Mouse (Mus musculus) heart, embryonic 14.5 days (tissue): Measurements from ENCODE around the gene Col25a1. TPM values are rescaled to one million over a fixed set of nuclear protein-coding genes. Genes with fewer than 3 reads are reported as not detected.
A peak's percentile ranks its signal among the peaks of the same experiment; 100 is the strongest.

Experiments used
- ATAC-seq: fragments of 200-750 bp; cut with Nextera tagmentation; 2 replicates; pipeline ENCODE4 v1.8.0; 2017; ENCODE audit warnings: low read depth, moderate TSS enrichment; ENCODE audit not compliant: insufficient number of reproducible peaks, insufficient read depth, low FRiP score
- H3K27ac ChIP-seq, 2 experiments: fragments of 200-500 bp in 1 of 2; fragments of 300-500 bp in 1 of 2; sonication (generic) in 1 of 2; replicated peaks in 1 of 2; 2 replicates each; pipeline ENCODE4 v1.5.1; 2012 to 2014; ENCODE audit warnings: low read depth in 2 of 2, low read length in 2 of 2, control low read depth in 1 of 2, mild to moderate bottlenecking in 1 of 2, mixed read lengths in 1 of 2; ENCODE audit not compliant: control insufficient read depth in 1 of 2, insufficient read depth in 1 of 2
- H3K27me3 ChIP-seq: fragments of 300-500 bp; sonication (generic); 2 replicates; pipeline ENCODE4 v1.6.1; 2014; ENCODE audit warnings: mild to moderate bottlenecking, low read length, control low read depth; ENCODE audit not compliant: control insufficient read depth, insufficient read depth
- H3K36me3 ChIP-seq: fragments of 300-500 bp; sonication (generic); 2 replicates; pipeline ENCODE4 v1.6.1; 2014; ENCODE audit warnings: mild to moderate bottlenecking, control low read depth, low read length, mixed read lengths; ENCODE audit not compliant: control insufficient read depth, insufficient read depth
- H3K4me1 ChIP-seq, 2 experiments: fragments of 200-500 bp in 1 of 2; fragments of 300-500 bp in 1 of 2; sonication (generic) in 1 of 2; 2 replicates each; pipeline ENCODE4 v1.6.1; 2012 to 2014; ENCODE audit warnings: low read length in 2 of 2, control low read depth in 1 of 2, mixed read lengths in 1 of 2; ENCODE audit not compliant: control insufficient read depth in 2 of 2, insufficient read depth in 2 of 2
- H3K4me2 ChIP-seq: fragments of 300-500 bp; sonication (generic); 2 replicates; pipeline ENCODE4 v1.6.1; 2014; ENCODE audit warnings: mild to moderate bottlenecking, low read length
- H3K4me3 ChIP-seq, 2 experiments: fragments of 200-500 bp in 1 of 2; fragments of 300-500 bp in 1 of 2; sonication (generic) in 1 of 2; 2 replicates each; pipeline ENCODE4 v1.5.1; 2012 to 2014; ENCODE audit warnings: low read length in 2 of 2, mild to moderate bottlenecking in 2 of 2, control low read depth in 1 of 2, low read depth in 1 of 2, moderate library complexity in 1 of 2; ENCODE audit not compliant: control insufficient read depth in 1 of 2, insufficient read depth in 1 of 2
- H3K9ac ChIP-seq: fragments of 300-500 bp; sonication (generic); 2 replicates; pipeline ENCODE4 v1.6.1; 2014; ENCODE audit warnings: mild to moderate bottlenecking, low read length
- H3K9me3 ChIP-seq: fragments of 300-500 bp; sonication (generic); 2 replicates; pipeline ENCODE4 v1.6.1; 2016; ENCODE audit warnings: low read length, control low read depth; ENCODE audit not compliant: control insufficient read depth
- WGBS: fragments of 180-500 bp; shearing (Covaris S2); extraction: QIAGEN DNeasy Blood & Tissue Kit; methylation state at CpG from one replicate; pipeline ENCODE4 v1.1.7; 2014; 5-methylcytosine and 5-hydroxymethylcytosine counted together
- polyA plus RNA-seq: library from polyadenylated mRNA; unstranded; fragments of >200 nt; fragmentation: Nextera tagmentation; extraction: Ambion mirVana; gene quantifications from 2 replicates; pipeline ENCODE4 v1.2.1, GENCODE M21; 2014

Gene Col25a1
- polyA plus RNA-seq, 1 experiment from 2014 or later, result 2.3 TPM

DNA sequence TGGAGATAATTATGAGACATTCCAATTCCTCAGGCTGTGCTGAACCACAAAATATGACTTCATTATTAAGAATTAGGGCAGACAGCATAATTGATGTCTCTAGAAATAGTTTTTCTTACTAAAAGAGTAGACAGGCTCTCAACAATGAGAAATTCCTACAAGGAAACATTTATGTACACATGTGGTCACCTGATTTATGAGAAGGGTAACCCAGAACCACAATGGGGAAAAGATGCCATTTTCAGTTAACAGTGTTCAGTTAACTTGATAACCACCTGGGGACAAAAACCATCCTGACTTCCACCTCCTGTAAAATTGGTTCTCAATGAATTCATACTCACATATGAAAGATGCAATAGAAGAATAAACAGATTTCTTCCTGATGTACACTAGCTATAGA, 305.7 kb downstream of the Col25a1 start:
- H3K4me3 ChIP-seq, result no peak overlapping the region
- H3K9ac ChIP-seq, result no peak overlapping the region
- H3K27me3 ChIP-seq, result peaks cover 4% of the 10 kb centered on the region; the same call in 1 of the 2 replicates
- no peak overlapping the region for H3K4me2 ChIP-seq
- no peaks in the 10 kb centered on the region for H3K36me3 ChIP-seq
- no peak for ATAC-seq
- H3K27ac ChIP-seq, result no peak overlapping the region
- H3K4me1 ChIP-seq, result no peaks in the 10 kb centered on the region
- H3K9me3 ChIP-seq, result no peaks in the 10 kb centered on the region

GRCm38 (mm10) chr3:130439767-130440166, 308.5 kb downstream of the Col25a1 start:
- no peaks in the 10 kb centered on the region for H3K4me1 ChIP-seq
- H3K9ac ChIP-seq, result no peak overlapping the region
- peaks cover 4% of the 10 kb centered on the region; the same call in 1 of the 2 replicates for H3K27me3 ChIP-seq
- H3K4me2 ChIP-seq, result no peak overlapping the region
- no peak for ATAC-seq
- 88% methylated on average over 6 of the region's 6 CpGs for WGBS
- H3K4me3 ChIP-seq, result no peak overlapping the region
- no peak overlapping the region for H3K27ac ChIP-seq
- H3K36me3 ChIP-seq, result no peaks in the 10 kb centered on the region
- no peaks in the 10 kb centered on the region for H3K9me3 ChIP-seq

- no peak overlapping the region for H3K27ac ChIP-seq
- no peak overlapping the region for H3K9ac ChIP-seq
- no peaks in the 10 kb centered on the region for H3K9me3 ChIP-seq
- no peaks in the 10 kb centered on the region for H3K27me3 ChIP-seq
- no peaks in the 10 kb centered on the region for H3K4me1 ChIP-seq
- H3K36me3 ChIP-seq, result no peaks in the 10 kb centered on the region
- H3K4me3 ChIP-seq, result no peak overlapping the region
- WGBS, result 52% methylated on average over 12 of the region's 12 CpGs
- H3K4me2 ChIP-seq, result 0 out of 2 replicates have a peak overlapping the region, but pooled peaks have one; percentile 17
- no peak for ATAC-seq
Observed at GRCm38 (mm10) chr3:130440689-130441088, 309.4 kb downstream of the Col25a1 start.

GRCm38 (mm10) chr3:130443842-130444627, 312.7 kb downstream of the Col25a1 start:
- Histone ChIP-seq H3K27ac (no peak overlapping the region), H3K27me3 (no peaks in the 10 kb centered on the region), H3K9ac (no peak overlapping the region), H3K36me3 (no peaks in the 10 kb centered on the region), H3K4me2 (no peak overlapping the region), H3K9me3 (no peaks in the 10 kb centered on the region), H3K4me3 (no peak overlapping the region), H3K4me1 (no peaks in the 10 kb centered on the region)
- WGBS, result 54% methylated on average over 13 of the region's 13 CpGs
- no peak for ATAC-seq

- Histone ChIP-seq H3K4me3 (no peak overlapping the region), H3K27ac (no peak overlapping the region), H3K4me2 (no peak overlapping the region), H3K27me3 (no peaks in the 10 kb centered on the region), H3K9ac (no peak overlapping the region), H3K4me1 (no peaks in the 10 kb centered on the region), H3K36me3 (no peaks in the 10 kb centered on the region), H3K9me3 (no peaks in the 10 kb centered on the region)
- WGBS, result 67% methylated on average over 7 of the region's 7 CpGs
- ATAC-seq, result no peak
Observed at GRCm38 (mm10) chr3:130449864-130450263, 318.6 kb downstream of the Col25a1 start.

- H3K27ac ChIP-seq, result no peak overlapping the region
- no peak overlapping the region for H3K4me3 ChIP-seq
- no peaks in the 10 kb centered on the region for H3K4me1 ChIP-seq
- no peak overlapping the region for H3K9ac ChIP-seq
- WGBS, result 81% methylated on average over 5 of the region's 5 CpGs
- H3K27me3 ChIP-seq, result no peaks in the 10 kb centered on the region
- H3K4me2 ChIP-seq, result no peak overlapping the region
- peaks cover 3% of the 10 kb centered on the region; the same call in 1 of the 2 replicates for H3K9me3 ChIP-seq
- H3K36me3 ChIP-seq, result no peaks in the 10 kb centered on the region
- no peak for ATAC-seq
Observed at GRCm38 (mm10) chr3:130465371-130465770, 334.1 kb downstream of the Col25a1 start.

GRCm38 (mm10) chr3:130473211-130473768, 342.0 kb downstream of the Col25a1 start:
- no peak for ATAC-seq
- H3K9me3 ChIP-seq, result no peaks in the 10 kb centered on the region
- no peak overlapping the region for H3K9ac ChIP-seq
- H3K27me3 ChIP-seq, result no peaks in the 10 kb centered on the region
- no peak overlapping the region for H3K4me2 ChIP-seq
- no peaks in the 10 kb centered on the region for H3K4me1 ChIP-seq
- WGBS, result 32% methylated on average over 4 of the region's 4 CpGs
- H3K4me3 ChIP-seq, result no peak overlapping the region
- H3K36me3 ChIP-seq, result no peaks in the 10 kb centered on the region
- no peak overlapping the region for H3K27ac ChIP-seq
